Mouse (Mus musculus): ENCODE results near the gene Hist2h2bb. TPM values are rescaled to one million over a fixed set of nuclear protein-coding genes. Genes with fewer than 3 reads are reported as not detected.
"Not testable (repeated sequence)": the region's sequence is repeated elsewhere in the genome, so short reads cannot be mapped to it uniquely, and the experiment has no call there.

Gene Hist2h2bb
- polyA plus RNA-seq, 1 experiment from 2014 or later: 8.2 TPM

DNA sequence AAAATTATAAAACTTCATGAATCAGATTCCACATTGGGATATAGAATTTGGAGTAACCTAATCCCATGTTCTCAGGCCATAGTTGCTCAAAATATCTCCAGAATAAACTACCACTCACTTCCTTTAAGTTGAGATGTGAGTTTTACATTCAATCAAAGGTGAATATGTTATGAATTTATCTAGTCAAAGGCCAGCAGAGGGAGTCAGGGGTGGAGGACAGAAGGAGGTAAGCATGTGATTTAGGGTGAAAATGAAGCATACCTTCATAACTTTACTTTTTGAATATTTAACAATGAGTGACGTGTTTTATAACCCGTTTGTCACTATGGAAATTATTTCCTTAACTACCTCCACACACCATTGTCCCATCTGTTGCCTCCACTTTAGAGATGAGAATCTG lies 34.6 kb upstream of the Hist2h2bb start:
- no peaks in the 10 kb centered on the region for H3K27me3 ChIP-seq (ENCODE audit: low read depth, poor library complexity, severe bottlenecking)
- WGBS: 87% methylated on average over 2 of the region's 2 CpGs
- no peaks in the 10 kb centered on the region for H3K36me3 ChIP-seq
- H3K4me3 ChIP-seq: no peak overlapping the region
- peaks cover 12% of the 10 kb centered on the region for H3K4me1 ChIP-seq
- H3K9me3 ChIP-seq (replicated peaks): no peaks in the 10 kb centered on the region
- H3K27ac ChIP-seq: no peak overlapping the region
- no peak for DNase-seq (ENCODE audit: low spot score)

DNA sequence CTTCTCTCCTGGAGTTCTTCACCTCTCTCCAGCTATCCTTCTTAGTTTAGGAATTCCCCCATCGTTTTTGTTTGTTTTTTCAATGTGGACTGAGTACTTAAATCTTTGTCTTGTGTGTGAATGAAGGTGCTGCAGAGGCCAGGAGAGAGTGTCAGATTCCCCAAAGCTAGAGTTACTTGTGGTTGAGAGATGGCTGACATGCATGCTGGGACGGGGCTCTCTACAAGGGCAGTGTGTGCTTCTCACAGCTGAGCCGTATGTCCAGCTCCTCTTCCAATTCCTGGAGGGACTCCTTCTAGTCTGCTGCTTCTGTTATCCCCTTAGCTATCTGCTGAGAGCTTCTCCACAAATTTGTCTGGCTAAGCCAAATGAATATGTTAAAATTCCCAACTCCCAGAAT lies 33.7 kb upstream of the Hist2h2bb start:
- peaks cover 15% of the 10 kb centered on the region for H3K4me1 ChIP-seq
- H3K4me3 ChIP-seq: no peak overlapping the region; the same call in 1 of the 2 replicates
- WGBS: 67% methylated on average over 3 of the region's 3 CpGs
- no peak for DNase-seq (ENCODE audit: low spot score)
- H3K36me3 ChIP-seq: no peaks in the 10 kb centered on the region
- H3K9me3 ChIP-seq (replicated peaks): no peaks in the 10 kb centered on the region
- H3K27ac ChIP-seq: no peak overlapping the region
- H3K27me3 ChIP-seq (ENCODE audit: low read depth, poor library complexity, severe bottlenecking): no peaks in the 10 kb centered on the region

DNA sequence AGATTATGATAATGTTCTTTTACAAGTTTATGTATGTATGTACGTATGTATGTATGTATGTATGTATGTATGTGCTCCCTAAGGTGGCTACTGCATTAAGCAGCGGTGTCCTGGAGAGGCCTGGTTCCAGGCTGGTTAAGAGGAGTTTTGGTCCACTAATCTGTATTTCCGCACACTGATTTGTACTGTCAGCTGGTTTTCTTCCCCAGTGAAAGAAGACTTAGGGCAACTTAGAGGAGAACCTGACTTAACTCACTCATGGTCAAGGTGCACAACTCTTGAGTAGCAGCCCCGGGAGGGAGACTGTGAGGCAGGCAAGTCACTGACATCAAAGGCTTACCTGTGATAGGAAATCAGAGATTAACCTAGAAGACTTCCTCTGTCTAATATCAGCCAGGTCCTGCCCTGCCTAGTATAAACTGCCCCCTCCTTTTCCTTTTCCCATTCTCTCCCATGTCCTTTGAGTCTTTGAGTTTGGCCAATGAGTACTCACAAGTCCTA lies 32.7 kb upstream of the Hist2h2bb start:
- WGBS: 87% methylated on average over 4 of the region's 4 CpGs
- DNase-seq (ENCODE audit: low spot score): peak; percentile 40
- peaks cover 19% of the 10 kb centered on the region for H3K4me1 ChIP-seq
- H3K27me3 ChIP-seq (ENCODE audit: low read depth, poor library complexity, severe bottlenecking): no peaks in the 10 kb centered on the region
- no peaks in the 10 kb centered on the region for H3K36me3 ChIP-seq
- peak overlapping the region; percentile 90 for H3K27ac ChIP-seq
- H3K4me3 ChIP-seq: peak overlapping the region; percentile 57
- H3K9me3 ChIP-seq (replicated peaks): no peaks in the 10 kb centered on the region

DNA sequence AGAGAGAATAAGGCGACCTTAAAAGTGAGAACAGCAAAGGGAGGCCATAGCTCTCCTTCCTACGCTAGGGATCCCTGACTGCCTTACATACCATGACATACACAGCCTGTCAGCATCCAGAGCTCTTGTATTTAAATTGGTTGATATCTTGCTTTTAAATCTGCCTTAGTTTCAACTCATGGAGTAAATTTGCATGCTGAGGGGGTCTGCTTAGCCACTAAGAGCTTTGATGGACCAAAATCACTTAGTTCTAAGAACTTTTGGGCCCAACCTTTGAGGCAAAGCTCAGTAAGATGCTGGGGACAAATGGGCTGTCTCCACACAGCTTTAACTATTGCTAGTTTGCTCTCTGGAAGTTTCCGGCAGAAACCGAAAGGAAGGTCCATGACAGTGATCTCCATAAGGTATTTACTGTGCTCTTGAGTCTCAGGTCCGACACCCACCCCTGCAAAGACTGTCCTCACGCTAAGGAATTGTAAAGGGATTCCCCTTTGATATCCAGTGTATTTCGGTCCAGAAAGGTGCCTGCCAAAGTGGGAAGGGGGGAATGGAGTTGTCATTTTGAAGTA lies 32.1 kb upstream of the Hist2h2bb start:
- peak; percentile 49 for DNase-seq (ENCODE audit: low spot score)

DNA sequence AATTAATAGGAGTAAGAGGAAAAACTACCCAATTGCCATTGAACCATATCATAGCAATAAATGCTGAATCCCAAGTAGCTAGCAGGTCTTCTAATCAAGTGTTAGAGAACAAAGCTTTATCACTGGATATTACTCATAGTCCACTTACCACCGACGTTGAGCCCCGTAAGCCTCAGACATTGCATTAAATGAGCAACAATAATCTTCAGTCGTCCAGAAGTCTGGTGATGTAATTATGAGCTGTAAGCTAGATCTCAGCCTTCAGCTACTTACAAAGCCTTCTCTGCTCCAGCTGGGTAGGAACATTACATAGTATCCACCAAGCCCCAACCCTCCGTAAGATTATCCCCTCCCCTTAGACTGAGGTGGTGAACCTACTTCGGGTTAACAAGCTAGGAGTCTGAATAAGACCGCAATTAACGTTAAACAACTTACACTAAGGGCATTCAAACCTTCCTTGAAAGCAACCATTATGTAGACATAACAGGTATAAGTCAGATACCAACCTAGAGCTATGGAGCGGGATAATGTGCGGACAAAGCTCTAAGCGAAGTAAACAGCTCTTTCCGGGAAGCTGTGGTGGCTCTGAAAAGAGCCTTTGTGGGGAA lies 31.5 kb upstream of the Hist2h2bb start:
- H3K4me1 ChIP-seq: peaks cover 28% of the 10 kb centered on the region
- H3K36me3 ChIP-seq: no peaks in the 10 kb centered on the region
- H3K4me3 ChIP-seq: peak overlapping the region; percentile 57
- H3K27me3 ChIP-seq (ENCODE audit: low read depth, poor library complexity, severe bottlenecking): no peaks in the 10 kb centered on the region
- peak; percentile 43 for DNase-seq (ENCODE audit: low spot score)
- H3K27ac ChIP-seq: peak overlapping the region; percentile 90
- under 1% methylated on average over 12 of the region's 12 CpGs for WGBS
- no peaks in the 10 kb centered on the region for H3K9me3 ChIP-seq (replicated peaks)

More for the DNA sequence above, 32.1 kb upstream of the Hist2h2bb start:
- no peaks in the 10 kb centered on the region for H3K36me3 ChIP-seq
- H3K27ac ChIP-seq: peak overlapping the region; percentile 90
- no peaks in the 10 kb centered on the region for H3K9me3 ChIP-seq (replicated peaks)
- H3K4me1 ChIP-seq: peaks cover 22% of the 10 kb centered on the region
- 31% methylated on average over 7 of the region's 7 CpGs for WGBS
- no peaks in the 10 kb centered on the region for H3K27me3 ChIP-seq (ENCODE audit: low read depth, poor library complexity, severe bottlenecking)
- peak overlapping the region; percentile 57 for H3K4me3 ChIP-seq

DNA sequence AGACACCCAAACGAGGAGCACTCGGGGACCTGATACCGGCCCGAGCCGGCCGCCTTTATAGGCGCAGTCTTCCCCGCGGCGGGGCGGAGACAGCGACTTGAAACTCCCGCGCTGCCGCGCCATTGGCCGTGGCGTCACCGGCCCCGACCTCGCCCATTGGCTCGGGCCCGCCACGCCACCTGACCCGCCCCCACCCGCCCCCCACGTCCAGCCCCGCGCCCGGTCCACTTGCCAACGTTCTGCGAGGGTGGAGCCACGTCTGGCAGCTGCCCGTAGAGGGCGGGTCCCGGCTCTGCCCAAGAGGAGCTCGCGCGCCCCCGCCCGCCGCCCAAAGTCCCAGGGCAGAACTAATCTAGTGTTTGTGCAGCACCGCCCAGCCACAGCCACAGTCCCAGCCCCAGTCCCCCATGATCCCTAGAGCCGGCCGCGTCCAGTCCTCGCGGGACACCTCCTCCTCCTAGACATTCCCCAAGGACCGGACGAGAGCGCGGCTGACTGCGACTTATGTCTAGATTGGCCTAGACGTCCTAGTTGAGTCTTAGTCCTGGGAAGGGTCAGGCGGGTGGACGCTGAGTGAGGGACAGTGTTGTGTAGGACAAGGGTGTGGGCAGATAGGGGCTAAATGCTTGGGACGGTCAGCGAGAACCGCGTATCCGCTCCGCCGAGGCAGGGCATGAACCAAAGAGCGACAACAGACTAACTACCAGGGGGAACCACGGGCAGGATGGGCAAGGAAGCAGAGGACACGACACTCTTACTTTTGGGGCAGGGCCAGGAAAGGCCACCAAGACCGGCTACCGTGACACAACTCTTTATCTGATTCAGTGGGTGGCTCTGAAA lies 30.4 kb upstream of the Hist2h2bb start, which contains the start of gene Hist2h3c2:
TSS of gene Hist2h3c2 (minus strand) at position 174 of the 840 bp plus-strand sequence.
- not testable (repeated sequence) for DNase-seq (ENCODE audit: low spot score)
- under 1% methylated on average over 12 of the region's 68 CpGs for WGBS

DNA sequence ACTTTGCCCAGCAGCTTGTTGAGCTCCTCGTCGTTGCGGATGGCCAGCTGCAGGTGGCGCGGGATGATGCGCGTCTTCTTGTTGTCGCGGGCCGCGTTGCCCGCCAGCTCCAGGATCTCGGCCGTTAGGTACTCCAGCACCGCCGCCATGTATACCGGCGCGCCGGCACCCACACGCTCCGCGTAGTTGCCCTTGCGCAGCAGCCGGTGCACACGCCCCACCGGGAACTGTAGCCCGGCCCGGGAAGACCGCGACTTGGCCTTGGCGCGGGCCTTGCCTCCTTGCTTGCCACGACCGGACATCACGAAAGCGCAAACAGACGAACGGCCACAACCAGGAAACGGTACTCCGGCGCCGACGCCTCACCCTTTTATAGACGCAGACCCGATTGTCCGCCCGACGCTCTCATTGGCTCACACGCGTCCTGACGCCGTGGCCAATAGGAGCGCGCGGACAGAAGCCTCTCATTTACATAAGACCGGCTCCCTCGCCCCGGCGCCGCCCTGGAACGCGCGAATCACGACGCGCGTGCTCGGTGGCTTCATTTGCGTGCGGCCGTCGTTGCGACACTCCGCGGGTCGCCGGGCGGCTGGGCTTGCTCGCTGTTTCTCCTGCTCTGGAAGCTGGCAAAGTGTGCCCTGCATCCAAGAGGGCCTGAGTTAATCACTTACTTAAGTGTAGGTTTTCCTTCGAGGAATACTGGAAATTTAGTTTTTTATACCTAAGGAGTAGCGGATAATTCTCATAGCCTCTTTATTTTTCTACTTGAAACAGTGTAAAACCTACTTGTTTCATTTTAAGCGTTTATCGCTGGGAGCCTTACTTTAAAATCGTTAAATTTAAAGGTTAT lies 29.4 kb upstream of the Hist2h2bb start, which contains the start of gene Hist2h2aa2:
TSS of gene Hist2h2aa2 (minus strand) at position 328 of the 850 bp plus-strand sequence.
- Histone ChIP-seq H3K27ac (peak within 1 kb of the TSS; percentile 95), H3K4me1 (peaks cover 49% of the 10 kb centered on the region), H3K4me3 (peak within 1 kb of the TSS; percentile 40)
- DNase-seq (ENCODE audit: low spot score): peak; percentile 75
- not testable (repeated sequence) for H3K9me3 ChIP-seq (replicated peaks); H3K27me3 ChIP-seq (ENCODE audit: low read depth, poor library complexity, severe bottlenecking); H3K36me3 ChIP-seq
- 5% methylated on average over 29 of the region's 85 CpGs for WGBS

More for the DNA sequence above, 30.4 kb upstream of the Hist2h2bb start, which contains the start of gene Hist2h3c2:
- H3K36me3 ChIP-seq; H3K9me3 ChIP-seq (replicated peaks); H3K27me3 ChIP-seq (ENCODE audit: low read depth, poor library complexity, severe bottlenecking): not testable (repeated sequence)
- Histone ChIP-seq H3K27ac (peak within 1 kb of the TSS; percentile 90), H3K4me1 (peaks cover 39% of the 10 kb centered on the region), H3K4me3 (peak within 1 kb of the TSS; percentile 57)

DNA sequence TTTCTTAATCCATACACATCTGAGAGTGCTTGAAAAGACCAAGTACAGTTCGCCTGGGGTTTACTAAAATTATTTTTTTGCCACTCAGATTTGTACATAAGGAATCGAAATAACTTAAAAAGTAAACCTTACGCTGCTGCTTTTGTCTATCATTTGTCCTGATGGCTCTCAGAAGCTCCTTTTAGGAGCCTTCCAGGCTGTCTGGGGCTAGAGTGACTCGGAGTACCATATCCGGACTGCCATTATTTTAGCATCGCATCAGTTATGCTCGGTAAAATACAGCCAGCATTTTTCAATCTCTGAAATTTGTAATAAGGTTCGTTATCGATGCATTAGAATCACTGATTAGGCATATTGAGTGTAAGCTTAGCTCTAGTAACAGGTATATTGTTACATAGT lies 28.8 kb upstream of the Hist2h2bb start:
- Histone ChIP-seq H3K4me1 (peaks cover 49% of the 10 kb centered on the region), H3K4me3 (peak overlapping the region; percentile 40), H3K9me3 (replicated peaks) (no peaks in the 10 kb centered on the region), H3K27ac (peak overlapping the region; percentile 95), H3K36me3 (no peaks in the 10 kb centered on the region), H3K27me3 (ENCODE audit: low read depth, poor library complexity, severe bottlenecking) (no peaks in the 10 kb centered on the region)
- 87% methylated on average over 9 of the region's 9 CpGs for WGBS
- no peak for DNase-seq (ENCODE audit: low spot score)

DNA sequence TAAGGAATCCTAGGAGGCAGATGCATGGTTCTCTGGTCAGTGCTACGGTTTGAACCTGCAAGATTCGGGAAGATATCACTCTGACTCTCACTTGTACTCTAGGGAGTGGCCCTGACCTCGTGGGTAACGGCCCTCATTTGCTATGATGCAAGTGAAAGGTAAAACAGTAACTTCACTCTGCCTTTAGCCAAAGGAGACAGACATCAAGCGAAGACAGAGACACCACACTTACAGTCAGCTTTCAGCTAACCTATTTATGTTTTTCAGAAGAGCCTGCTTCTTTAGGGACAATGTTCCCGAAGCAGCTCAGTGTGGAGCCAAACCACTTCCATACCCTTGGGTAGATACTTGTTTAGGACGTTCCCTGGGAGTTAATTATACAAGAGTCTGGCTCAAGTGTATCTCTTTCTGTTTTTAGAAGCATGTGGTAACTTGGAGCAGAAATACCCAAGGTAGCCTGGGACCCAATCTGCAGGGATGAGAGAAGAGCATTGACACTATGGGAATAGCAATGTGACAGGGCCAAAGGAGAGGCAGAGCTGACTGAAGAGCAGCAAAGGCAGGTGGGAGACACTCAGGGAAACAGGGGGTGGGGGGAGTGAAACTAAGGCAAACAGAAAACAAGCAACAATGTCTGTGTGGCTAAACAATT lies 25.5 kb upstream of the Hist2h2bb start:
- DNase-seq (ENCODE audit: low spot score): no peak
- Histone ChIP-seq H3K36me3 (no peaks in the 10 kb centered on the region), H3K4me3 (peak overlapping the region; percentile 55), H3K4me1 (peaks cover 56% of the 10 kb centered on the region), H3K9me3 (replicated peaks) (no peaks in the 10 kb centered on the region), H3K27me3 (ENCODE audit: low read depth, poor library complexity, severe bottlenecking) (peaks cover 2% of the 10 kb centered on the region; the same call in 1 of the 2 replicates), H3K27ac (peak overlapping the region; percentile 95)
- 89% methylated on average over 7 of the region's 7 CpGs for WGBS

DNA sequence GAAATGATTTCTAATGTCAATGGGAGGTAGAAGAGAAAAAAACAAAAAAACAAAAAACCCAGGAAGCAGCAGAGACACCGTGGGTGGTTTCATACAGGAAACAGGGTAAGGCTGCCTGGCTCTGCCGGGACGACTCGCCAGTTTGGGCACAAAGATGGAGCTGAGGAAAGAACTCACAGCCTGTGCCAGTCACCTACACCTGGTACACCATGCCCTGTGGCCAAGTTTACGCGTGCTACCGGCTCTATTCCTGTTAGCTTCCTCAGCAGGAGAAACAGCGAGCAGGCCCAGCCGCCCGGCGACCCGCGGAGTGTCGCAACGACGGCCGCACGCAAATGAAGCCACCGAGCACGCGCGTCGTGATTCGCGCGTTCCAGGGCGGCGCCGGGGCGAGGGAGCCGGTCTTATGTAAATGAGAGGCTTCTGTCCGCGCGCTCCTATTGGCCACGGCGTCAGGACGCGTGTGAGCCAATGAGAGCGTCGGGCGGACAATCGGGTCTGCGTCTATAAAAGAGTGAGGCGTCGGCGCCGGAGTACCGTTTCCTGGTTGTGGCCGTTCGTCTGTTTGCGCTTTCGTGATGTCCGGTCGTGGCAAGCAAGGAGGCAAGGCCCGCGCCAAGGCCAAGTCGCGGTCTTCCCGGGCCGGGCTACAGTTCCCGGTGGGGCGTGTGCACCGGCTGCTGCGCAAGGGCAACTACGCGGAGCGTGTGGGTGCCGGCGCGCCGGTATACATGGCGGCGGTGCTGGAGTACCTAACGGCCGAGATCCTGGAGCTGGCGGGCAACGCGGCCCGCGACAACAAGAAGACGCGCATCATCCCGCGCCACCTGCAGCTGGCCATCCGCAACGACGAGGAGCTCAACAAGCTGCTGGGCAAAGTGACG lies 24.3 kb upstream of the Hist2h2bb start, which contains the start of gene Hist2h2aa1:
TSS of gene Hist2h2aa1 (plus strand) at position 495 of the 884 bp plus-strand sequence.
- H3K9me3 ChIP-seq (replicated peaks); H3K27me3 ChIP-seq (ENCODE audit: low read depth, poor library complexity, severe bottlenecking); H3K36me3 ChIP-seq: not testable (repeated sequence)
- under 1% methylated on average over 47 of the region's 88 CpGs for WGBS
- Histone ChIP-seq H3K4me3 (peak within 1 kb of the TSS; percentile 55), H3K27ac (peak within 1 kb of the TSS; percentile 95), H3K4me1 (peaks cover 68% of the 10 kb centered on the region)
- peak; percentile 83 for DNase-seq (ENCODE audit: low spot score)

DNA sequence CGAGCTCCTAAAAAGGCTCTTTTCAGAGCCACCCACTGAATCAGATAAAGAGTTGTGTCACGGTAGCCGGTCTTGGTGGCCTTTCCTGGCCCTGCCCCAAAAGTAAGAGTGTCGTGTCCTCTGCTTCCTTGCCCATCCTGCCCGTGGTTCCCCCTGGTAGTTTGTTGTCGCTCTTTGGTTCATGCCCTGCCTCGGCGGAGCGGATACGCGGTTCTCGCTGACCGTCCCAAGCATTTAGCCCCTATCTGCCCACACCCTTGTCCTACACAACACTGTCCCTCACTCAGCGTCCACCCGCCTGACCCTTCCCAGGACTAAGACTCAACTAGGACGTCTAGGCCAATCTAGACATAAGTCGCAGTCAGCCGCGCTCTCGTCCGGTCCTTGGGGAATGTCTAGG lies 23.5 kb upstream of the Hist2h2bb start:
- Histone ChIP-seq H3K4me1 (peaks cover 70% of the 10 kb centered on the region), H3K4me3 (peak overlapping the region; percentile 34; the same call in 1 of the 2 replicates)
- not testable (repeated sequence) for H3K27ac ChIP-seq; H3K36me3 ChIP-seq; H3K9me3 ChIP-seq (replicated peaks); DNase-seq (ENCODE audit: low spot score); H3K27me3 ChIP-seq (ENCODE audit: low read depth, poor library complexity, severe bottlenecking)
- WGBS: under 1% methylated on average over 12 of the region's 21 CpGs

Measured in limb, embryonic 10.5 days (tissue).